Mouse (Mus musculus): ENCODE data around the gene Galp.

DNA sequence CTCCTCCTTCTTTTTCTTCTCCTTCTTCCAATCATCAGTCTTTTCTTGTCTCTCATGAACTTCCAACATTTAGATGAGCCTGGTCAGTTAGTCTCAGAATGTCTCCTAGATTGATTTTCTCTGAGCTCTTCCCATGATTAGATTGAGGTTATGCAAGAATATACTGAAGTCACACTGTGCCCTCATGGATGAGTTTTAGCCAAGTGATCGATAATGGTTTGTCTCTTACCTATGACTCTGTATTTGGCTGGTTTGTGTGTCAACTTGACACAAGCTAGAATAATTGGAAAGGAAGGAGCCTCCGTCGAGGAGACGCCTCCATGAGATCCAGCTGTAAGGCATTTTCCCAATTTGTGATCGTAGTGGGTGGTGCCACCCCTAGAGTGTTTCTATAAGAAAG is 57.6 kb downstream of the Galp start:
- no peak for TF ChIP-seq CTCF (conservative IDR thresholded peaks at IDR 0.05; ENCODE audit: low read length)
- no peak for TF ChIP-seq POU5F1 (IDR thresholded peaks at IDR 0.05; ENCODE audit: borderline replicate concordance, low read length)
- no peak for TF ChIP-seq NANOG (IDR thresholded peaks at IDR 0.05; ENCODE audit: borderline replicate concordance, low read length)

All from E14TG2a.4 (cell line).